Mouse (Mus musculus) left cerebral cortex, postnatal 36 days (tissue): ENCODE results near the gene Rcc1. TPM values are rescaled to one million over a fixed set of nuclear protein-coding genes. Genes with fewer than 3 reads are reported as not detected.
A peak's percentile ranks its signal among the peaks of the same experiment; 100 is the strongest.

Experiments
- DNase-seq, 2 experiments: peaks; one replicate each; pipeline ENCODE4 v3.0.0; 2021 to 2022; ENCODE audit warnings: low spot score in 2 of 2, mixed read lengths in 1 of 2
- intact Hi-C: fragments of 180-260 bp; cut with DNase I; formaldehyde crosslinking; loops from one replicate; pipeline ENCODE4 v1.15.1; 2025
- total RNA-seq, 2 experiments: library from RNA; stranded (reverse); gene quantifications; 2 replicates each; pipeline ENCODE4 v1.2.3; 2021

Rcc1 gene
- total RNA-seq: 10 to 100 TPM in 1 of 2 experiments, 1 to 10 TPM in 1; 9.7 to 12.3 TPM

DNA sequence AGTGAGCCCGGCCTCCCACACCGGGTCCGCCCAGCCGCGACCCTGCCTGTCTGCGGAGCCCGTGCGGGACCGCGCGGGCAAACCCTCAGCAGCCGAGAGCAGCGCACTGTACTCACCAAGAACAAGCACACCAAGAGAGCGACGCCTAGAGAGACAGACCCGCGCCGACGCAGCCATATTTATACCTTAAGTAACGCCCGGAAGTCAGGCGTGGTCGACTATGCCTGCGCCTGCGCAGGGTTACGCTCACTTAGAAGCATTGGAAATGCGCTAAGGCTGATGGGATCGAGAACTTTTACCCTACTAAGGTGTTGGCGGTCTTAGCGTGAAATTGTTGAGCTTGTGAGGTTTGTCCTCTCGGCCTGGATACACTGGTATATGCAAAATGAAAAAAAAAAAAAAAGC is at the start of gene Rcc1:
Gene Rcc1 (minus strand): TSS at position 125 of the 405 bp plus-strand sequence.
- DNase-seq: peak; percentile 87 to 91
- intact Hi-C loops: loop anchor here (5.0 kb wide), 1 partner anchor 59 kb away; no protein-coding TSS in a partner anchor

DNA sequence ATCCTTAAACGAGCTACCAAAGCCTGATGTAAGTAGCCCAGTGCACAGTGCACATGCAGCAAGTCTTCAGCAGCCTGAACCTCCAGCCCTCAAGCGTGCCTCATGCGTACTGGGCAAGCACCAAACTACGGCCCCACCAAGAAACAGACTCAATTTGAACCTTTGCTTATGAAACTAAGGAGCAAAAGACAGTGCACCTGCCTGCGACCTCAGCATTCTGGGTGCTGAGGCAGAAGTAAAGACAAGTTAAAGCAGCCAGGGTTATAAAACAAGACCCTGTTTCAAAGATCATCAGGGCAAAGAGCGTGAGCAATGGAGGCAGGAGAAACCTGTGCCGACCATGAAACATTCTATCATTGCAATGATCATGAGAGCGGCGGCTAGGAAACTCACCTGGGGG is 47.6 kb upstream of the Rcc1 start:
- DNase-seq: no peak
- intact Hi-C loops: no loop called here

DNA sequence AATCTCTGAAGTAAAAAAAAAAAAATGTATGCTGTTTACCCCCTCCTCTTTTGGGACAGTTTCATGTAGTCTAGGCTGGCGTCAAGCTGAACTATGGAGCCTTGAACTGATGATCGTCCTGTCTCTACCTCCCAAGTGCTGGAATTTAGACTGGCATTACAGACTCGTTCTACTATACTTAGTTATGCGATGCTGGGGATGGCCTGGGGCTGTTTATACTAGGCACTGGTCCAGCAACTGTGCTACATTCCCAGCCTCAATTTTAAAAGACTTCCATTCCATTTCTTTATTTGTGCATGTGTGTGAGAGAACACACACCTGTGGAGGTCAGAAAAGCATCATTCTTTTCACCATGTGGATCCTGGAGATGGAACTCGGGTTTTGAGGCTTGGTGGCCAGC is 45.5 kb upstream of the Rcc1 start:
- intact Hi-C loops: no loop called here

DNA sequence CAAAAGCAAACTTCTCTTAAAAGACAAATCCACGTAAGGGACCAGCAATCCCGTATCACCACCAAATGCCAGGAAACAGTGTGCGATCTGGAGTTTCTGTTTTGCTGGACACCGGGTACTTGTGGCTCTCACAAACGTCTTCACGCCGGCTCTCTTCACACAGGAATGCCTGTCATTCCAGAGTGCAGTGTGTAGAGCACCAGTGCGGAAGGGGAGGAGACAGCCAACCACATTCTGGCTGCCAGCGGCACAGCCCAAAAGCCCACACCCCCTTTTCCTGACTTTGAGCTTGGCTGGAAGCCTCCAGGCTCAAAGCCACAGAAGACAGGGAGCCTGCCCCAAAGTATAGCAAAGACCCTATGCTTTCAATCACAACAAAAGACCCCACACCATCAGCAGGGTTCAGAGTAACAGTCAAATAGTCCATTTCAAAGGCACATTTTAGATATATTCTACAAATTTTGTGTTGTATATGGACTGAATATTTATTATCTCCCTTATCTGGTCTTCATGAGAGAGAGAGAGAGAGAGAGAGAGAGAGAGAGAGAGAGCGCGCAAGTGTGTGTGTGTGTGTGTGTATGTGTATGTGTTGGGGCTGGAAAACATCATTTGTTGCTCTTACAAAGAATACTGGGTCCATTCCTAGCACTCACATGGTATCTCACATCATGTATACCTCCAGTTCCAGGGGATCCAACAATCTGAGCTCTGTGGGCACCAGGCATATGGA is 44.8 kb upstream of the Rcc1 start:
- intact Hi-C loops: no loop called here
- DNase-seq: no peak

More for the DNA sequence above, 45.5 kb upstream of the Rcc1 start:
- DNase-seq: no peak

DNA sequence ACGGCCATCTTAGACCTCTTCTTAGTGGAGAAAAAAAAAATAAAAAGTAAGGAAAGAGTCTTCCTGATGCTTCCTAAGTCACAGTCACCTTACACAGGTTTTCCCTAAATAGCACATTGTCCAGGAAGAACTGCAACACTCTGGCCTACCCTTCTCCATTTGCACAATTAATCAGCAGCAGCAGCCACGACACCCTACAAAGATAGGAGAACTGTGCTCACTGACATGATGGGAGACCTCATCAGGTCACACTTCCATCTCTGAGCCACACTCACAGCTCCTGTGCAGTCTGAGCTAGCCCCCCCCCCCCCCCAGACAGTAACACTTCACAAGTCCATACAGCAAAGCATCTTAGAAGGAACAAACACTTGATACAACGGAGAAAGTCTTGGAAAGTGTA is 43.7 kb upstream of the Rcc1 start:
- no peak for DNase-seq
- intact Hi-C loops: no loop called here

DNA sequence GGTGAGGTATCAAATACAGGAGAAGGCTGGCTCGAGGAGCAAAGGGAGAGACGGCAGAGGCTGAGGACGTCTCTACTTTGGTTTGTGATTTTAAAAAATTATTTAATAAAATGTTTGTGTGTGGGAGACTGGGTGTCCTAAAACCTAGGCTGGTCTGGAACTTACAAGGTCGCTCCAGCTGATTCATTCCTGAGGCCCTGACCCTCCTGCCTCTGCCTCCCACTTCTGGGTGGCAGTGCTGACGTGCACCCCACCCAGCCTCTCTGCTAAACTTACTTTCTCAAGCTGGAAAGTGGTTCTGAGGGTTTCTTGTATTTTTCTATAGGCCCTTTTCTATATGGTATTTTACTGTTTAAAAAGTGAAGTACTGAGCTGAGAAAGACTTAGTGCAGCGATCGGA is 42.8 kb upstream of the Rcc1 start:
- DNase-seq: no peak
- intact Hi-C loops: no loop called here

DNA sequence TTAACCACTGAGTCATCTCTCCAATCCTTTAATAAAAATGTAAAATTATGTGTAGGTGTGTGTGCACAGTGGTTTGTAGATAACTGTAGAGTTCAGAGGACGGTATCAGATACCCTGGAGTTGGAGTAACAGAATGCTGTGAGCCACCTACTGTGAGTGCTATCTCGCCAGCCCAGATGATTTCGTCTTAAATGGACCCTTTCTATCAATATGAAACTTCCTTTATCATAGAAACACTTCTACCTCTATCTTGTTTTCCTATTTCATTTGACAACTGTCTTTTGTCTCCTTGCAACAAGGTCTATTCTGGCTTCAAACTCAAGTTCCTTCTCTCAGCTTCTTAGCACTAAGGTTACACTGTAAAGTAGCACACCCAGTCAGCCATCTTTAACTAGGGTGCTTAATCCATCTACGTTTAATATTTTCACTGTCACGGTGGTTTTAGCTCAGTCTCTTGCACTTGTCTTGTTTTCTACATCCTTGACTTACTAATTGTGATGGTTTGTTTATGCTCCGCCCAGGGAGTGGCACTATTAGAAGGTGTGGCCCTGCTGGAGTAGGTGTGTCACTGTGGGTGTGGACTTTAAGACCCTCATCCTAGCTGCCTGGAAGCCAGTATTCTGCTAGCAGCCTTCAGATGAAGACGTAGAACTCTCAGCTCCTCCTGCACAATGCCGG is 37.8 kb upstream of the Rcc1 start:
- intact Hi-C loops: no loop called here

DNA sequence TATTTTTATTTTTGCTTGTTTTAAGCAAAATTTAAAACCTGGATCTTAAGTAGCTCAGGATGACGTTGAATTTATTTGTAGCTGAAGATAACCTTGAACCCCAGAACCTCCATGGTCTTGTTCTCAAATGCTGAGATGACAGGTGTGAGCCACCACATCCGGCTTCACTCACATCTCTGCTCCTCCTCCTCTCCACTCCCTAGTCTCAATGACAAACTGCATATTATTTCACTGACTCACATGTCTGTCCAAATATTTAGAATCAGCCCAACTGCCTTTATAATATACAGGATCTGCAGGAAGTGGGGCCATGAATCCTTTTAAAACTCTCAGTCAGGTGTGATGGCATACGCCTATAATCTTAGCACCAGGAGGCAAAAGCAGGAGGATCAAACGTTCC is 35.9 kb upstream of the Rcc1 start:
- DNase-seq: no peak
- intact Hi-C loops: no loop called here

More for the DNA sequence above, 37.8 kb upstream of the Rcc1 start:
- DNase-seq: no peak

DNA sequence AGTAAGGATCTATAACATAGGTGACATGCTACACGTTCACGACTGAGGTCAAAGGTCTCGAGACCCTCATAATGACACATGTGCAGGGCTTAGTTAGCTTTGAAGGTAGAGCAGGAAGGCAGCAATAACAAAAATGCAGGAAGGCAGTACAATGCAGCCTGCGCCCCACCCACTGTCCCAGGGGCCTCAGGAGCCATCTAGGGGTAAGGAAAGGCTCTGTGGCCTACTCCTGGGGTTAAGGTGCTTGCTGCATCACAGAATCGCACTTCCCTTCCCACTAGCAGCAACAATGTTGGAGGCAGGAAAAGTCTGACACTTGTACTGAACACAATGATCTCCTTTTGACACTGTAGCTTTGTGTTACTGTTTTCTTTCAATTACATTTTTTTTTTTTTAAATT is 34.2 kb upstream of the Rcc1 start:
- intact Hi-C loops: no loop called here
- DNase-seq: no peak

DNA sequence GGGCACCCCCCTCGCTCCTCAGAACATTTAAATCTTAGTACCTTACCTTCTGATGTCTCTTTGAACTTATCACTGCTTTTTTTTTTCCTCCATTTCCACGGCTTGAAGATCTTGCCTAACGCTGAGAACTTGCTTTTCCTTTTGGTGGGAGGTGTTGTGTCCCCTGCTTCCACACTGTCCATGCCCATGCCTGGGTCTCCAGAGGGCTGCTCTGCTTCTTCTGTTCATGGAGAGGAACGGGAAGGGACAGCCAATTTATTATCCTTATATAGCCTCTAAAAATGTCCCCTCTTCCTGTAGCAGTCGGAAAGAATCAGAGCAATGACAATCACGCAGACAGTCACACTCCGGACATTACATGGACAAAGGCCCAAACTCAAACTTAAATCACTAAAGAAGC is 33.4 kb upstream of the Rcc1 start:
- intact Hi-C loops: no loop called here
- DNase-seq: no peak

DNA sequence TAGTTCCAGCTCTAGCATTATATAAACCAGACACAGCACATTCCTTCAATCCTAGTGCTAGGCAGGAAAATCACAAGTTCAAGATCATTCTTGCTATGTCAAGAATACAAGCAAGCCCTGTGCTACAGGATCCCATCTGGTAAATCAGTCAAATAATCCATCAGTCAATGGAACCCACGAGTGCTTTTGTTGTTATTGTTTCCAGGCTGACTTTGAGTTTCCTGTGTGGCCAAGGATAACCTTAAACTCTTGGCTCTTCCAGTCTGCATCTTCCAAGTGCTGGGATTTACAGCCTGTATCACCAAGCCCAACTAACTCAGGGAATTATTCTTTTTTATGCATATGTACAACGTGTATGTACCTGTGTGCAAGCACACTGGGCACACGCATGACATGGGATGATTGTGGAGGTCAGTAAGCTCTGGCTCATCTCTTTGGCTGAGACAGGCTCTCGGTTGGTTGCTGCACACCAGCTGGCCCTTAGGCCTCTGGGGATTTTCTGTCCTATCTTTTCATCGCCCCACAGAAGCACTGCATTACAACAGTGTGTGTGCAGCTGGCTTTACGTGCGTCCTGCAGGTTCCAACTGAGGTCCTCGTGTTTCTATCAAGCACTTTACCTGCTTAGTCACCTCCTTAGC is 32.5 kb upstream of the Rcc1 start:
- intact Hi-C loops: no loop called here
- DNase-seq: no peak

DNA sequence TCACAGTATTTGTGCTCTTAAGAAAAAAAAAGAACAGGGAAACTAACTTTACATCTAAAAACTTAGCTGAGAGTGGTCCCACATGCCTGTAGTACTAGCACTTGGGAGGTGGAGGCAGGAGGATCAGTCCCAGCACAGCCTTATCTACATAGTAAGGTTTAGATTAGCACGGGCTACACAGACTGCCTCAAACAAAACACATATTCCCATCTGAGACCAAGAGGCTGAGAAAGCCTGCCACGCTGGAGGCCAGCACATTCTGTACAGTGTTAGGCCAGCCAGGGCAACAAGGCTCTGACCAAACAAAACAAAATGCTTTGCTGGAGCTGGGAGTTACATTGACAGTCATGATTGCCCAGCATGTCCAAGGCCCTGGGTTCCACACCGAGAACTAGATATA is 30.1 kb upstream of the Rcc1 start:
- intact Hi-C loops: no loop called here
- DNase-seq: no peak

DNA sequence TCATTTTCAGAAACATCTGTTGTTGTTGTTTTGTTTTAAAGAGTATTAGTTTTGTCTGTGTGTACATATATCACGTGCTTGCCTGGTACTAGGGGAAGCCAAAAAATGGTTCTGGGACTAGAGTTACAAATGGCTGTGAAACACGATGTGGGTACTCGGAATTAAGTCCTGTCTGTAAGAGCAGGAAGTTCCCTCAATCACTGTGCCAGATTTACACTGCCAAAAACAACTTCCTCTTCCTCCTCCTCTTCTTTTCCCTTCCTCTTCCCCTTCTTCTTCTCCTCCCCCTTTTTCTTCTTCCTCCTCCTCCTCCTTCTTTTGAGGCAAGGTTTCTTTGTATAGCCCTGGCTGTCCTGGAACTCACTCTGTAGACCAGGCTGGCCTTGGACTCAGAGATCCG is 28.9 kb upstream of the Rcc1 start:
- DNase-seq: no peak
- intact Hi-C loops: no loop called here

DNA sequence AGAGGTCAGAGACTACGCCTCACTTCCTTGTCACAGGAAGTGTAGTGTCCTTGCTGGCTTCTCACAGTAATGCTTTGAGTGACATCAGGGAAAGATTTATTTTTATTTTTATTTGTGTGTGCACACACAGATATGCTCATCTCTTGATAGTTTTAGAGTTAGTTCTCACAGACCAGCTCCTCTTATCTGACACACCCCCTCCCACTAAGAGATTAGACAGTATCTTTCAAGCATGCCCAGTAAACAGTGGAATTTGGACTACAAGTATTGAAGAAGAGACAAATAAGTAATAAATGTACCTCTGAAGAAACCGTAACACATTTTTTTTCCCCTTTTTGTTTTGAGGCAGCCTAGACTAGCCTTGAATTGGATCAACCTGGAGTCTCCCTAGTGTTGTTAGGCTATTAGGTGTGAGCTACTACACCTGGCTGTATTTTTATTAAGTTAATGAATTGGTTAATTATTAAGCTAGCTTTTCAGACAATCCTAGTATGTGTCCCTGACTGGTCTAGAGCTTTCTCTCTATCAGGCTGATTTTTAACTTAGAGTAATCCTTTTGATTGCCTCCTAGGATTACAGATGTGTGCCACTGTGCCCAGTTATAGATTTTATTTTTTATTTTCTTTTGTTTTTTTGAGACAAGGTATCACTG is 27.7 kb upstream of the Rcc1 start:
- no peak for DNase-seq
- intact Hi-C loops: no loop called here

DNA sequence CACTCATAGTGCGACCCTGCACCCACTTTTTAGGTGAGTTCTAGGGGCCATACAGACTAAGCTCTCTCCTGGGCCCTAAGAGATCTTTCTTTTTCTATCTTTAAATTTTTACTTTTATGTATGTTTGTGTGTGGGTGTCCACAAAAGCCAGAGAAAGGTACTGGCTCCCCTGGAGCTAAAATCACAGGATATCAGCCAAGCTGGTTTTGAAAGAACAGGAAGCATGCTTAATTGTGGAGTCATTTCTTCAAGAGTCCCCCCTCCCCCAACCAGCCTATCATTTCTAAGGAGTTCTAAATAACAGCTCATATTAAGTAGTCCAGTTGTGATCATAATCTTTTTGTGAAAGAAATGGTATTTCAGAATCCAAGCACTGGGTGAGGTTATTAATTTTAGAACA is 20.4 kb upstream of the Rcc1 start:
- intact Hi-C loops: no loop called here
- DNase-seq: no peak

DNA sequence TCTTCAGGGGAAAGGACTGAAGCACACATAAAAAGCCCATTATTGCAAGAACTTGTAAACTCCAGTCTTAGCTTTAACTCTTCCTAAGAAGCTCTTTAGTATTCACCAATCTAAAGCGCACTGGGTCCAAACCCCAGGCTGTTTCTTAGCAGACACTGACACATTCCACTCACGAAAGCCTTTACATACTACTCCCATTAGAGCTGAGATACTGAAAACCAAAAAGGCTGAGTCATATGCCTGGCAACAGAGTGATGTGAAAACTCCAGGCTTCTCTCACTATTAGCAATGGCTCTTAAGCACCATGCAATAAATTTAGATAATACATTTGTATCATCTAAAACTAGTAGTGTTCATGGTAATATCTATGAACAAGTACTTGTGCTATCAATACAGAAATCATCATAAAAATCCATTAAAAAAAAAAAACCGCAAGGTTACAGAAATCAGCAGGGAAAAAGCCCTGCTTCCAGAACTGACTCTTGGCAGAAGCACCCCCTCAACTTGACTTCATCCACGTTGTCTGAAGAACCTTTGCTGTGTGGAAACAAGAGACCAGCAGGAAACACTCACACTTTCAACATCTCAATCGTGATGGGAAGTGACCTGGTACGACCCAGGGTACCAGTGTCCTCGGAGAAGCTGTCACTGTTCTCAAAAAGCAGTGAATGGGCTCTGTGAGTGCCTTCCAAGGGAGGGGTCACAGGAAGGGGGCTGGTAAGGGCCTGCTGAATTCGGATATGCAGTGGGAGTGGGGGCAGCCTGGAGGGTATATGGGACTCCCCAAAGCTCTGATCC is 16.7 kb upstream of the Rcc1 start:
- intact Hi-C loops: no loop called here
- no peak for DNase-seq

DNA sequence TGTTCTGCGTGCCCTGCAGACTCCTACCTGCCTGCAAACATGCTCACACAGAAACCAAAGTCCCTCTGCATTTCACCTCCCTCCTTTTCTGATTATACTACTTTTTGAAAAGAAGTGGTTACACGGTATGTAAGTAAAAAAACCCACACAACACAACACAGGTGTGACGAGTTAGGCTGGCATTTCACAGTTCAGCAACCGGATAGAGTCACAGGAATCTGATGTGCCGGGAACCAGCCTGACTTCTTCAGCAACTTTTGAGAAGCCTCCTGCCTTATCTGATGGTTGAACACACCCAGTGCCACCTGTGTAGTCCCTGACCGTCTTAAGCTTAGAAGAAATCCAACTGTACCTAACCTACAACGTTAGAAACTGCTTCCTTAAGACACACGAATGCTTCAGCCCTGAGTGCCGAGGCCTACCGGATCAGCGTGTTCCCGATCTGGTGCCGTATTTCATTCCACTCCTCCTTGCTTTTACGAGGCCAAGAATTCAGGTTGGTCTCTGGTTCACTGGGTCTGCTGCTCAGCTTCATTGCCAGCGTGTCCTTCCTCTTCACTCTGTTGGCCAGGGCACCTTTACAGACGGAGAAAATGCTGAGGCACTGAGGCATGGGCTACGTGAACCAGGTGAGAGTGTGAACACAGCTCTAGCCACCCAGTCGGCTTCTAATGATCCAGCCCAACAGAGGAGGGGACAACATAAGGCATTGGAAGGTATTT is 14.2 kb upstream of the Rcc1 start:
- DNase-seq: no peak
- intact Hi-C loops: no loop called here

DNA sequence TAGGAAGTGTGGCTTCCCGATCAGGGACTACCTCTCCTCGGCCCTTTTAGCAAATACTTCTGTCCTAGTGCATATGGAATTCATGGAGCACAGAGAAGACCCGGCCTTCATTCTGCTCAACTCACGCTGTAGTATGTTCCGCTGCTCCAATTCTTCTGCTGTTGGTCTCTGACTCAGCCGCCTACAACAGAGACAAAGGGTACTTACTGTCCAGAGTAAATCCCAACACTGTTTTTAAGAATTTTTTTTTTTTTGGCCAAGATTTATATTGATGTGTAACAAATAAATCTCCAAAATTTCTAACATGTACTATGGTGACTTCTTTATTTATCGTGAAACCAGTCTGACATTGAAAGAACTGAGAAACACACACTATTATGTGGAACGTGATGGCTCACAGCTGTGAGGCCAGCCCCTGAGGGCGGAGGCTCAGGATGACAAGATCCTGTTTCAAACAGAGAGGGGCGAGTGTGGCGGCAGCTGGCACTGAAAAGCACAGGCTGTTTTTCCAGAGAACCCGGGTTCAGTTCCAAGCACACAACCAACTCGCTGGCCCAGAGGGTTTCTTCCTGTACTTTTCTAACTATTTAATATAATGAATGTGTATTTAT is 12.2 kb upstream of the Rcc1 start:
- intact Hi-C loops: no loop called here
- no peak for DNase-seq

DNA sequence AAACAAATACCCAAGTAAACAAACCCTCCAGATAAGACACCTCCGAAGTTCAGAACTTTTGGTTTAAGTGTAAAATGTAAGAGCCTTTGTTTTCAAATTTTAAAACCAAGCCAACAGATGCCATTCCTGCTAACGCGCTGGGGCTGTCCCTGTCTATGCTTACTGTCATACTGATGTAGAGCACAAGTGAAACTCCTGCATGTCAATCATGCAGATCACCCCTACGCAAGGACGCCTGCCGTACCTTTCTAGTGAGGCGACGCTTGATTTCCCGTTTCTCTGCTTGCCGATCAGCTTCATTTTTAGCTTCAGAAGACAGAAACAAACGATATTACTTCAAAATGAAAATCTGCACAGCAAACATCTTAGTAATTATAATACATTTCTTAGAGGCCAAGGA is 10.1 kb upstream of the Rcc1 start:
- DNase-seq: no peak
- intact Hi-C loops: no loop called here
